Mouse (Mus musculus): Measurements from ENCODE around the gene Tssk2. TPM values are rescaled to one million over a fixed set of nuclear protein-coding genes. Genes with fewer than 3 reads are reported as not detected.

The Tssk2 gene
- polyA plus RNA-seq, 1 experiment, result 0.05 TPM

GRCm38 (mm10) chr16:17933594-17934444 is 35.4 kb downstream of the Tssk2 start:
- Histone ChIP-seq H3K27me3 (replicated peaks; ENCODE audit: control insufficient read depth, insufficient read depth, low read length) (no peaks in the 10 kb centered on the region), H3K4me3 (ENCODE audit: insufficient read depth, low read depth, low read length) (no peak overlapping the region), H3K27ac (ENCODE audit: insufficient read depth, low read depth, low read length) (no peak overlapping the region), H3K4me1 (ENCODE audit: control insufficient read depth, insufficient read depth, low read length) (no peaks in the 10 kb centered on the region), H3K36me3 (ENCODE audit: control insufficient read depth, insufficient read depth, low read length) (no peaks in the 10 kb centered on the region)
- no peak for TF ChIP-seq POLR2A (IDR thresholded peaks at IDR 0.05; ENCODE audit: low read depth, low read length)
- no peak for TF ChIP-seq CTCF (conservative IDR thresholded peaks at IDR 0.05; ENCODE audit: insufficient read depth, insufficient read length, low read depth, low read length)
- 74% methylated on average over 9 of the region's 9 CpGs for WGBS
- no peak for DNase-seq

GRCm38 (mm10) chr16:17934445-17934910 is 36.0 kb downstream of the Tssk2 start:
- DNase-seq, result no peak
- Histone ChIP-seq H3K4me3 (ENCODE audit: insufficient read depth, low read depth, low read length) (no peak overlapping the region), H3K4me1 (ENCODE audit: control insufficient read depth, insufficient read depth, low read length) (no peaks in the 10 kb centered on the region), H3K27ac (ENCODE audit: insufficient read depth, low read depth, low read length) (no peak overlapping the region), H3K36me3 (ENCODE audit: control insufficient read depth, insufficient read depth, low read length) (no peaks in the 10 kb centered on the region), H3K27me3 (replicated peaks; ENCODE audit: control insufficient read depth, insufficient read depth, low read length) (no peaks in the 10 kb centered on the region)
- WGBS, result 52% methylated on average over 3 of the region's 3 CpGs
- TF ChIP-seq POLR2A (IDR thresholded peaks at IDR 0.05; ENCODE audit: low read depth, low read length) (no peak), CTCF (conservative IDR thresholded peaks at IDR 0.05; ENCODE audit: insufficient read depth, insufficient read length, low read depth, low read length) (no peak)

GRCm38 (mm10) chr16:17936776-17937175 is 38.3 kb downstream of the Tssk2 start:
- Histone ChIP-seq H3K36me3 (ENCODE audit: control insufficient read depth, insufficient read depth, low read length) (no peaks in the 10 kb centered on the region), H3K27me3 (replicated peaks; ENCODE audit: control insufficient read depth, insufficient read depth, low read length) (no peaks in the 10 kb centered on the region), H3K4me1 (ENCODE audit: control insufficient read depth, insufficient read depth, low read length) (no peaks in the 10 kb centered on the region), H3K27ac (ENCODE audit: insufficient read depth, low read depth, low read length) (no peak overlapping the region), H3K4me3 (ENCODE audit: insufficient read depth, low read depth, low read length) (no peak overlapping the region)
- 86% methylated on average over 10 of the region's 10 CpGs for WGBS
- DNase-seq, result no peak
- no peak for TF ChIP-seq CTCF (conservative IDR thresholded peaks at IDR 0.05; ENCODE audit: insufficient read depth, insufficient read length, low read depth, low read length)
- no peak for TF ChIP-seq POLR2A (IDR thresholded peaks at IDR 0.05; ENCODE audit: low read depth, low read length)

GRCm38 (mm10) chr16:17938187-17938586 is 39.8 kb downstream of the Tssk2 start:
- H3K27ac ChIP-seq (ENCODE audit: insufficient read depth, low read depth, low read length), result no peak overlapping the region
- no peaks in the 10 kb centered on the region for H3K27me3 ChIP-seq (replicated peaks; ENCODE audit: control insufficient read depth, insufficient read depth, low read length)
- no peak overlapping the region for H3K4me3 ChIP-seq (ENCODE audit: insufficient read depth, low read depth, low read length)
- no peak for DNase-seq
- WGBS, result 74% methylated on average over 7 of the region's 7 CpGs
- no peaks in the 10 kb centered on the region for H3K36me3 ChIP-seq (ENCODE audit: control insufficient read depth, insufficient read depth, low read length)
- no peaks in the 10 kb centered on the region for H3K4me1 ChIP-seq (ENCODE audit: control insufficient read depth, insufficient read depth, low read length)
- TF ChIP-seq CTCF (conservative IDR thresholded peaks at IDR 0.05; ENCODE audit: insufficient read depth, insufficient read length, low read depth, low read length), result no peak

GRCm38 (mm10) chr16:17938821-17939220 is 40.4 kb downstream of the Tssk2 start:
- 9% methylated on average over 7 of the region's 7 CpGs for WGBS
- TF ChIP-seq POLR2A (IDR thresholded peaks at IDR 0.05; ENCODE audit: low read depth, low read length) (no peak), CTCF (conservative IDR thresholded peaks at IDR 0.05; ENCODE audit: insufficient read depth, insufficient read length, low read depth, low read length) (peak; percentile 91)
- DNase-seq, result peak; percentile 80
- Histone ChIP-seq H3K27ac (ENCODE audit: insufficient read depth, low read depth, low read length) (no peak overlapping the region), H3K36me3 (ENCODE audit: control insufficient read depth, insufficient read depth, low read length) (no peaks in the 10 kb centered on the region), H3K4me1 (ENCODE audit: control insufficient read depth, insufficient read depth, low read length) (no peaks in the 10 kb centered on the region), H3K27me3 (replicated peaks; ENCODE audit: control insufficient read depth, insufficient read depth, low read length) (no peaks in the 10 kb centered on the region), H3K4me3 (ENCODE audit: insufficient read depth, low read depth, low read length) (no peak overlapping the region)

- WGBS, result 36% methylated on average over 9 of the region's 9 CpGs
- Histone ChIP-seq H3K27ac (ENCODE audit: insufficient read depth, low read depth, low read length) (no peak overlapping the region), H3K4me1 (ENCODE audit: control insufficient read depth, insufficient read depth, low read length) (no peaks in the 10 kb centered on the region), H3K27me3 (replicated peaks; ENCODE audit: control insufficient read depth, insufficient read depth, low read length) (no peaks in the 10 kb centered on the region), H3K36me3 (ENCODE audit: control insufficient read depth, insufficient read depth, low read length) (no peaks in the 10 kb centered on the region), H3K4me3 (ENCODE audit: insufficient read depth, low read depth, low read length) (no peak overlapping the region)
- TF ChIP-seq CTCF (conservative IDR thresholded peaks at IDR 0.05; ENCODE audit: insufficient read depth, insufficient read length, low read depth, low read length) (no peak), POLR2A (IDR thresholded peaks at IDR 0.05; ENCODE audit: low read depth, low read length) (no peak)
- DNase-seq, result no peak
These were observed 40.9 kb downstream of the Tssk2 start for GRCm38 (mm10) chr16:17939255-17939751.

- H3K4me3 ChIP-seq (ENCODE audit: insufficient read depth, low read depth, low read length), result no peak overlapping the region
- no peak overlapping the region for H3K27ac ChIP-seq (ENCODE audit: insufficient read depth, low read depth, low read length)
- WGBS, result 77% methylated on average over 8 of the region's 8 CpGs
- H3K36me3 ChIP-seq (ENCODE audit: control insufficient read depth, insufficient read depth, low read length), result no peaks in the 10 kb centered on the region
- TF ChIP-seq CTCF (conservative IDR thresholded peaks at IDR 0.05; ENCODE audit: insufficient read depth, insufficient read length, low read depth, low read length), result no peak
- no peak for TF ChIP-seq POLR2A (IDR thresholded peaks at IDR 0.05; ENCODE audit: low read depth, low read length)
- H3K27me3 ChIP-seq (replicated peaks; ENCODE audit: control insufficient read depth, insufficient read depth, low read length), result no peaks in the 10 kb centered on the region
- DNase-seq, result no peak
- peaks cover 4% of the 10 kb centered on the region; the same call in 1 of the 2 replicates for H3K4me1 ChIP-seq (ENCODE audit: control insufficient read depth, insufficient read depth, low read length)
These were observed 45.0 kb downstream of the Tssk2 start for GRCm38 (mm10) chr16:17943466-17943865.

Measured in kidney, adult 2 months (tissue).